Mouse (Mus musculus) myocyte (in vitro differentiated cells): Measurements from ENCODE around the gene Lin37. TPM values are rescaled to one million over a fixed set of nuclear protein-coding genes. Genes with fewer than 3 reads are reported as not detected.

Experiments
- H3K27me3 ChIP-seq: one replicate; pipeline ENCODE4 v1.6.1; 2011; ENCODE audit not compliant: control insufficient read depth, insufficient read depth, insufficient read length
- H3K36me3 ChIP-seq: one replicate; pipeline ENCODE4 v1.6.1; 2011; ENCODE audit not compliant: control insufficient read depth, insufficient read depth
- H3K4me2 ChIP-seq: one replicate; pipeline ENCODE4 v1.6.1; 2011; ENCODE audit warnings: low read depth, control low read depth
- H3K4me3 ChIP-seq: one replicate; pipeline ENCODE4 v1.5.1; 2011; ENCODE audit warnings: mild to moderate bottlenecking, control low read depth, moderate library complexity
- H3K79me2 ChIP-seq: one replicate; pipeline ENCODE4 v1.6.1; 2011; ENCODE audit not compliant: control insufficient read depth, insufficient read depth
- H3ac ChIP-seq: one replicate; pipeline ENCODE4 v1.6.1; 2011; ENCODE audit not compliant: control insufficient read depth, insufficient read length
- CEBPB ChIP-seq: IDR thresholded peaks from 2 replicates; pipeline ENCODE4 v1.6.1; 2011; ENCODE audit warnings: mild to moderate bottlenecking, moderate library complexity; ENCODE audit not compliant: poor library complexity, insufficient read depth, severe bottlenecking
- E2F4 ChIP-seq: IDR thresholded peaks from one replicate; pipeline ENCODE4 v1.6.1; 2011; ENCODE audit warnings: mild to moderate bottlenecking, control low read depth, moderate library complexity; ENCODE audit not compliant: insufficient read depth
- MAX ChIP-seq: IDR thresholded peaks from one replicate; pipeline ENCODE4 v1.6.1; 2011; ENCODE audit warnings: low read depth, mild to moderate bottlenecking, control low read depth
- MYOD1 ChIP-seq, 3 experiments: IDR thresholded peaks; one replicate each; pipeline ENCODE4 v1.6.1; 2011; ENCODE audit warnings: control low read depth in 2 of 3, low read depth in 2 of 3, mild to moderate bottlenecking in 2 of 3, moderate library complexity in 1 of 3; ENCODE audit not compliant: insufficient read length in 2 of 3, control insufficient read depth in 1 of 3
- MYOG ChIP-seq, 3 experiments: IDR thresholded peaks; one replicate each; pipeline ENCODE4 v1.6.1; 2011; ENCODE audit warnings: control low read depth in 2 of 3, low read depth in 2 of 3, mild to moderate bottlenecking in 2 of 3; ENCODE audit not compliant: insufficient read length in 2 of 3, control insufficient read depth in 1 of 3, insufficient read depth in 1 of 3
- POLR2A ChIP-seq: IDR thresholded peaks from one replicate; pipeline ENCODE4 v1.6.1; 2011; ENCODE audit warnings: low read depth, mild to moderate bottlenecking, control low read depth, moderate library complexity; ENCODE audit not compliant: insufficient read length
- POLR2AphosphoS2 ChIP-seq: IDR thresholded peaks from one replicate; pipeline ENCODE4 v1.6.1; 2011; ENCODE audit warnings: low read depth, control low read depth; ENCODE audit not compliant: insufficient read length
- REST ChIP-seq: IDR thresholded peaks from one replicate; pipeline ENCODE4 v1.6.1; 2011; ENCODE audit warnings: mild to moderate bottlenecking, control low read depth, moderate library complexity; ENCODE audit not compliant: insufficient read depth, insufficient read length
- SRF ChIP-seq: IDR thresholded peaks from one replicate; pipeline ENCODE4 v1.6.1; 2011; ENCODE audit warnings: low read depth; ENCODE audit not compliant: control insufficient read depth, insufficient read length
- TCF12 ChIP-seq: IDR thresholded peaks from one replicate; pipeline ENCODE4 v1.6.1; 2011; ENCODE audit warnings: mild to moderate bottlenecking, control low read depth; ENCODE audit not compliant: poor library complexity, insufficient read depth, severe bottlenecking
- TCF3 ChIP-seq: IDR thresholded peaks from one replicate; pipeline ENCODE4 v1.6.1; 2011; ENCODE audit warnings: low read depth, control low read depth; ENCODE audit not compliant: insufficient read length
- USF1 ChIP-seq: IDR thresholded peaks from one replicate; pipeline ENCODE4 v1.6.1; 2011; ENCODE audit warnings: low read depth, mild to moderate bottlenecking, control low read depth, moderate library complexity
- polyA plus RNA-seq: library from polyadenylated mRNA; unstranded; fragments of >200 nt; fragmentation: generic; extraction: Trizol; gene quantifications from one replicate; pipeline ENCODE4 v1.2.1, GENCODE M21; 2012; ENCODE audit warnings: missing spikeins

Gene Lin37
- polyA plus RNA-seq, 1 experiment: 55.3 TPM

DNA sequence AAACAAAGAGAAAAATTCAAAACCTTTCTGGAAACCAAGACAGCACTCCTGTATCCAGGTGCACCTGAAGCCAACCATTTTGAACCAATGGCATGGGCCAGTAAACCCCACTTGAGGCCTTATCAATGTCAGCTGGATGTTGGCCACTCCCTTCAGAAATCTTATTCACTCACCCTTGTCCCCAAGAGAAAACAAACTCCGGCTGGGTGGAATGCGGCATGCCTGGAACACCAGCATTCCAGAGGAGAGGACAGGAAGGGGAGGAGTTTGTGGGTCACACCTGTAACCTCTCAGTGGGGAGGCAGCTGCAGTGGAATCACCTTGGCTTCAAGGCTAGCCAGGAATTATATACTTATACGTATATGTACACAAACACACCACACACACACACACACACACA is 42.9 kb upstream of the Lin37 start:
- peaks cover 25% of the 10 kb centered on the region for H3K27me3 ChIP-seq
- no peaks in the 10 kb centered on the region for H3K36me3 ChIP-seq
- H3K79me2 ChIP-seq: no peaks in the 10 kb centered on the region
- no peak overlapping the region for H3K4me2 ChIP-seq
- H3K4me3 ChIP-seq: no peak overlapping the region
- TF ChIP-seq USF1: no peak
- TF ChIP-seq SRF: no peak
- no peak for TF ChIP-seq REST
- no peak for TF ChIP-seq CEBPB
- TF ChIP-seq POLR2A: no peak
- no peak for TF ChIP-seq E2F4
- no peak for TF ChIP-seq MYOG (IDR thresholded peaks at IDR 0.05; ENCODE audit: control insufficient read depth in 1 of 3, insufficient read depth in 1 of 3, insufficient read length in 2 of 3, low read depth in 2 of 3)
- TF ChIP-seq TCF12: no peak
- no peak for TF ChIP-seq MAX
- H3ac ChIP-seq: no peak overlapping the region

- H3K4me2 ChIP-seq: no peak overlapping the region
- no peak overlapping the region for H3K4me3 ChIP-seq
- no peak for TF ChIP-seq MYOD1 (IDR thresholded peaks at IDR 0.05; ENCODE audit: control insufficient read depth in 1 of 3, insufficient read length in 2 of 3, low read depth in 2 of 3)
- H3K36me3 ChIP-seq: no peaks in the 10 kb centered on the region
- H3ac ChIP-seq: no peak overlapping the region
- H3K27me3 ChIP-seq: peaks cover 39% of the 10 kb centered on the region
- H3K79me2 ChIP-seq: no peaks in the 10 kb centered on the region
Measured at GRCm38 (mm10) chr7:30600651-30601050, 41.0 kb upstream of the Lin37 start.

DNA sequence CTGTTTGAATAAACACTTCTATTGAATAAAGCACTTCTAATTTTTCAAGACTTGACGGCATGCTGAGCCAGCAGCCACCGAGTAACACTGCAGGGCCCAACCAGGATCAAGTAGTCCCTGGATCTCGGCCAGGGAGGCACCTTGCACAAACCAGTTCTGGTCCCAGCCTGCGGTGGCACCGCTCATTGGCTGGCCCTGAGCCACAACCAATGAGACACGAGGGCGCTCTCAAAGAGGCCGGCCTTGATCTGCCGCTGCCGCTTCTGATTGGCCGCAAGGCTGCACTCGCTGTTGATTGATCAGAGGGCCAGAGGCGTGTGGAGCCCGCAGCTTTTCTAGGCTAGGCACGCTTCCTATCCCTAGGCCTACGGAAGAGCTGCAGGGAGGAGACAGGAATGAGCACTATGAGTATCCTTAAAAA is 40.3 kb upstream of the Lin37 start:
- Histone ChIP-seq H3K4me3 (no peak overlapping the region), H3K27me3 (peaks cover 46% of the 10 kb centered on the region), H3K4me2 (no peak overlapping the region), H3K36me3 (no peaks in the 10 kb centered on the region), H3ac (no peak overlapping the region), H3K79me2 (no peaks in the 10 kb centered on the region)
- TF ChIP-seq TCF3 (no peak), MYOG (IDR thresholded peaks at IDR 0.05; ENCODE audit: control insufficient read depth in 1 of 3, insufficient read depth in 1 of 3, insufficient read length in 2 of 3, low read depth in 2 of 3) (no peak), POLR2AphosphoS2 (no peak), SRF (no peak), POLR2A (no peak), E2F4 (no peak), USF1 (no peak), MAX (no peak)

- H3K36me3 ChIP-seq: no peaks in the 10 kb centered on the region
- H3K27me3 ChIP-seq: peaks cover 55% of the 10 kb centered on the region
- TF ChIP-seq USF1 (no peak), SRF (no peak), POLR2A (no peak), TCF12 (no peak), E2F4 (no peak), REST (no peak), MAX (no peak), MYOG (IDR thresholded peaks at IDR 0.05; ENCODE audit: control insufficient read depth in 1 of 3, insufficient read depth in 1 of 3, insufficient read length in 2 of 3, low read depth in 2 of 3) (no peak), CEBPB (no peak), POLR2AphosphoS2 (no peak), MYOD1 (IDR thresholded peaks at IDR 0.05; ENCODE audit: control insufficient read depth in 1 of 3, insufficient read length in 2 of 3, low read depth in 2 of 3) (no peak), TCF3 (no peak)
- H3K4me2 ChIP-seq: no peak within 1 kb of the TSS
- H3K79me2 ChIP-seq: no peaks in the 10 kb centered on the region
- H3ac ChIP-seq: no peak within 1 kb of the TSS
- no peak within 1 kb of the TSS for H3K4me3 ChIP-seq
Measured at GRCm38 (mm10) chr7:30598786-30599185, 39.1 kb upstream of the Lin37 start, which contains the start of gene Zbtb32. Gene Zbtb32 (minus strand): TSS chr7:30598909.

DNA sequence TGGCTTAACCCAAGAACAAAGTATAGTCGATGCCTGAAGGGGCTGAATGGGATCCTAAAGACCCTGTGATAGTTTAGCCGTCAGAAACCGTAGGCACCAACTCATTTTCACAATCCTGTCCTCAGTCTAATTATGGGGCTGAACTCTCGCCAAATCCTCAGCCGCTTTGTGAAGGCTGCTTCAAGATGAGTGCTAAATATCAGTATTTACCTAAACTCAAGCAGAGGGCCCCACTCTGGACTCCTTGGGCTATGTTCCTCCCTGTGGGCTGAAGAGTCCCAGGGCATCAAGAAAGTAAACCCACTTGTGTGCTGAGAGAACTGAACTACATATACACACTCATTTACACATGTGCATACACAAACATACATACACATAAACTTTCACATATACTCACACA is 37.2 kb upstream of the Lin37 start:
- Histone ChIP-seq H3K4me3 (no peak overlapping the region), H3K36me3 (no peaks in the 10 kb centered on the region)

More for the DNA sequence above, 37.2 kb upstream of the Lin37 start:
- H3ac ChIP-seq: no peak overlapping the region
- TF ChIP-seq POLR2AphosphoS2 (no peak), POLR2A (no peak), SRF (no peak), REST (no peak), TCF3 (no peak), MAX (no peak), E2F4 (no peak), USF1 (no peak), CEBPB (no peak), MYOD1 (IDR thresholded peaks at IDR 0.05; ENCODE audit: control insufficient read depth in 1 of 3, insufficient read length in 2 of 3, low read depth in 2 of 3) (no peak)
- H3K27me3 ChIP-seq: peaks cover 55% of the 10 kb centered on the region
- H3K4me2 ChIP-seq: no peak overlapping the region
- H3K79me2 ChIP-seq: no peaks in the 10 kb centered on the region
